Mouse (Mus musculus): ENCODE measurements around the gene Cfap58. TPM values are rescaled to one million over a fixed set of nuclear protein-coding genes. Genes with fewer than 3 reads are reported as not detected.

The Cfap58 gene
- total and polyA plus RNA-seq, 2 experiments, result not detected

- Histone ChIP-seq H3K27ac (replicated peaks; ENCODE audit: insufficient read depth, low read depth, low read length) (no peak overlapping the region), H3K27me3 (ENCODE audit: control insufficient read depth, insufficient read depth, low read length) (no peaks in the 10 kb centered on the region), H3K36me3 (ENCODE audit: control insufficient read depth, insufficient read depth, low read length) (no peaks in the 10 kb centered on the region), H3K4me1 (ENCODE audit: control insufficient read depth, insufficient read depth, low read length) (no peaks in the 10 kb centered on the region), H3K79me2 (ENCODE audit: control insufficient read depth, insufficient read depth, low read length) (no peaks in the 10 kb centered on the region), H3K4me3 (ENCODE audit: insufficient read depth, low read depth, low read length) (no peak overlapping the region), H3K9ac (ENCODE audit: low read depth, low read length) (no peak overlapping the region)
- no peak for DNase-seq (ENCODE audit: extremely low read depth, low read depth, low spot score)
- WGBS, result 75% methylated on average over 4 of the region's 4 CpGs
- no peak for TF ChIP-seq POLR2A (IDR thresholded peaks at IDR 0.05; ENCODE audit: extremely low read depth, insufficient read depth, low read length)
Measured at GRCm38 (mm10) chr19:47910751-47911150, 26.7 kb upstream of the Cfap58 start.

DNA sequence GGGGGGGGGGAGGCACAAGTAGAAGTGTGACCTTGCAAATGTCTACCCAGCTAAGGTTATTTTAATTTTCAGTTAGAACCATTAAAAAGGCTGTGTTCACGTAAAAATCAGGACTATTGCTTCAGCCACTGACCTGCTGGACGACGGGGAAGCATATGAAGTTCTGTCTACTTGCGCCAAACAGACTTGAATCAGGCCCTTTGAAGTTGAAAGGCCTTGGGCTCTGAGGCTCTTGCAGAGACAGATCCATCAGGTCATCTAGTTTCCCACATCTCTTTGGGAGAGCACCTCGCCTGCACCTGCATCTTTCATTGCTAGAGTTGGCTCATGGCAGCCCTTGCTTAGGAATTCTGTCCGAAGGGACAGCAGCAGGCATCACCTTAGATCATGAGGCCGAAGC lies 24.1 kb upstream of the Cfap58 start:
- H3K27ac ChIP-seq (replicated peaks; ENCODE audit: insufficient read depth, low read depth, low read length), result no peak overlapping the region
- H3K4me3 ChIP-seq (ENCODE audit: insufficient read depth, low read depth, low read length), result no peak overlapping the region
- 93% methylated on average over 7 of the region's 7 CpGs for WGBS
- no peaks in the 10 kb centered on the region for H3K4me1 ChIP-seq (ENCODE audit: control insufficient read depth, insufficient read depth, low read length)
- no peaks in the 10 kb centered on the region for H3K36me3 ChIP-seq (ENCODE audit: control insufficient read depth, insufficient read depth, low read length)
- no peaks in the 10 kb centered on the region; the same call in 1 of the 2 replicates for H3K27me3 ChIP-seq (ENCODE audit: control insufficient read depth, insufficient read depth, low read length)
- no peak for TF ChIP-seq CTCF (IDR thresholded peaks at IDR 0.05; ENCODE audit: low read depth, low read length)
- DNase-seq (ENCODE audit: extremely low read depth, low read depth, low spot score), result no peak
- H3K79me2 ChIP-seq (ENCODE audit: control insufficient read depth, insufficient read depth, low read length), result 0 out of 2 replicates have a peak, but pooled peaks cover 7% of the 10 kb centered on the region
- H3K9ac ChIP-seq (ENCODE audit: low read depth, low read length), result no peak overlapping the region

DNA sequence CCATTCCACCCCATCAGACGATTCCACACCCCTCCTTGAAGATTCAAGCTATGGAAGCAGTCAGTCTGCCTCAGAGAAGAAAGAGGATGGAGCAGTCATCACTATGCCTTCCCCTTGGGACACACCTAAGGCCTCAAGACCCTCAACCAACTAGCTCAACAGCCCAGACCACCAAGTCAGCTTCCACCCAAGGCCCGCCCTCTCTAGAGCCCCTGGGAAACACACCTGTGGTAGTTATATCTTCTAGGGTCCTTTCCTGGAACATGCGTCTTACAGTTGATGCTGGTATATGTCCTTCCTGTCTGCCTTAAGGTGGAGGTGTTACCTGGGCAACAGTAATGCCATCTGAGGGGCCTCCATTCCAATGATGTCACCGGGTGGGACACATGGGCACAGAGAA lies 23.3 kb upstream of the Cfap58 start:
- Histone ChIP-seq H3K27me3 (ENCODE audit: control insufficient read depth, insufficient read depth, low read length) (peaks cover 3% of the 10 kb centered on the region; the same call in 1 of the 2 replicates), H3K9ac (ENCODE audit: low read depth, low read length) (no peak overlapping the region), H3K79me2 (ENCODE audit: control insufficient read depth, insufficient read depth, low read length) (peaks cover 10% of the 10 kb centered on the region; the same call in 1 of the 2 replicates), H3K4me1 (ENCODE audit: control insufficient read depth, insufficient read depth, low read length) (no peaks in the 10 kb centered on the region), H3K36me3 (ENCODE audit: control insufficient read depth, insufficient read depth, low read length) (no peaks in the 10 kb centered on the region), H3K27ac (replicated peaks; ENCODE audit: insufficient read depth, low read depth, low read length) (no peak overlapping the region), H3K4me3 (ENCODE audit: insufficient read depth, low read depth, low read length) (no peak overlapping the region)
- WGBS, result 89% methylated on average over 4 of the region's 4 CpGs
- TF ChIP-seq POLR2A (IDR thresholded peaks at IDR 0.05; ENCODE audit: extremely low read depth, insufficient read depth, low read length) (no peak), CTCF (IDR thresholded peaks at IDR 0.05; ENCODE audit: low read depth, low read length) (no peak)
- no peak for DNase-seq (ENCODE audit: extremely low read depth, low read depth, low spot score)

GRCm38 (mm10) chr19:47915251-47915650 lies 22.2 kb upstream of the Cfap58 start:
- 63% methylated on average over 4 of the region's 4 CpGs for whole genome bisulfite sequencing
- TF ChIP-seq CTCF (IDR thresholded peaks at IDR 0.05; ENCODE audit: low read depth, low read length) (no peak), POLR2A (IDR thresholded peaks at IDR 0.05; ENCODE audit: extremely low read depth, insufficient read depth, low read length) (no peak)
- Histone ChIP-seq H3K27me3 (ENCODE audit: control insufficient read depth, insufficient read depth, low read length) (peaks cover 3% of the 10 kb centered on the region; the same call in 1 of the 2 replicates), H3K27ac (replicated peaks; ENCODE audit: insufficient read depth, low read depth, low read length) (no peak overlapping the region), H3K9ac (ENCODE audit: low read depth, low read length) (no peak overlapping the region), H3K4me3 (ENCODE audit: insufficient read depth, low read depth, low read length) (no peak overlapping the region), H3K36me3 (ENCODE audit: control insufficient read depth, insufficient read depth, low read length) (no peaks in the 10 kb centered on the region), H3K4me1 (ENCODE audit: control insufficient read depth, insufficient read depth, low read length) (no peaks in the 10 kb centered on the region), H3K79me2 (ENCODE audit: control insufficient read depth, insufficient read depth, low read length) (peaks cover 10% of the 10 kb centered on the region; the same call in 1 of the 2 replicates)
- no peak for DNase-seq (ENCODE audit: extremely low read depth, low read depth, low spot score)

- H3K9ac ChIP-seq (ENCODE audit: low read depth, low read length), result no peak overlapping the region
- peaks cover 3% of the 10 kb centered on the region; the same call in 1 of the 2 replicates for H3K27me3 ChIP-seq (ENCODE audit: control insufficient read depth, insufficient read depth, low read length)
- H3K4me3 ChIP-seq (ENCODE audit: insufficient read depth, low read depth, low read length), result no peak overlapping the region; the same call in 1 of the 2 replicates
- H3K79me2 ChIP-seq (ENCODE audit: control insufficient read depth, insufficient read depth, low read length), result peaks cover 10% of the 10 kb centered on the region; the same call in 1 of the 2 replicates
- WGBS, result 52% methylated on average over 4 of the region's 4 CpGs
- no peak for DNase-seq (ENCODE audit: extremely low read depth, low read depth, low spot score)
- no peaks in the 10 kb centered on the region for H3K36me3 ChIP-seq (ENCODE audit: control insufficient read depth, insufficient read depth, low read length)
- H3K4me1 ChIP-seq (ENCODE audit: control insufficient read depth, insufficient read depth, low read length), result no peaks in the 10 kb centered on the region
- no peak overlapping the region for H3K27ac ChIP-seq (replicated peaks; ENCODE audit: insufficient read depth, low read depth, low read length)
- TF ChIP-seq CTCF (IDR thresholded peaks at IDR 0.05; ENCODE audit: low read depth, low read length), result no peak
- TF ChIP-seq POLR2A (IDR thresholded peaks at IDR 0.05; ENCODE audit: extremely low read depth, insufficient read depth, low read length), result no peak
Measured at GRCm38 (mm10) chr19:47917396-47917795, 20.1 kb upstream of the Cfap58 start.

- TF ChIP-seq CTCF (IDR thresholded peaks at IDR 0.05; ENCODE audit: low read depth, low read length), result no peak
- Histone ChIP-seq H3K79me2 (ENCODE audit: control insufficient read depth, insufficient read depth, low read length) (peaks cover 10% of the 10 kb centered on the region; the same call in 1 of the 2 replicates), H3K27ac (replicated peaks; ENCODE audit: insufficient read depth, low read depth, low read length) (no peak overlapping the region), H3K27me3 (ENCODE audit: control insufficient read depth, insufficient read depth, low read length) (peaks cover 3% of the 10 kb centered on the region; the same call in 1 of the 2 replicates), H3K36me3 (ENCODE audit: control insufficient read depth, insufficient read depth, low read length) (no peaks in the 10 kb centered on the region), H3K4me3 (ENCODE audit: insufficient read depth, low read depth, low read length) (peak overlapping the region; percentile 88), H3K9ac (ENCODE audit: low read depth, low read length) (peak overlapping the region; percentile 53), H3K4me1 (ENCODE audit: control insufficient read depth, insufficient read depth, low read length) (no peaks in the 10 kb centered on the region)
- 24% methylated on average over 9 of the region's 9 CpGs for WGBS
- DNase-seq (ENCODE audit: extremely low read depth, low read depth, low spot score), result no peak
Measured at GRCm38 (mm10) chr19:47918016-47918415, 19.5 kb upstream of the Cfap58 start.
